11 mouse cellular contexts compared by ENCODE assay signal in the genomic region with DNA sequence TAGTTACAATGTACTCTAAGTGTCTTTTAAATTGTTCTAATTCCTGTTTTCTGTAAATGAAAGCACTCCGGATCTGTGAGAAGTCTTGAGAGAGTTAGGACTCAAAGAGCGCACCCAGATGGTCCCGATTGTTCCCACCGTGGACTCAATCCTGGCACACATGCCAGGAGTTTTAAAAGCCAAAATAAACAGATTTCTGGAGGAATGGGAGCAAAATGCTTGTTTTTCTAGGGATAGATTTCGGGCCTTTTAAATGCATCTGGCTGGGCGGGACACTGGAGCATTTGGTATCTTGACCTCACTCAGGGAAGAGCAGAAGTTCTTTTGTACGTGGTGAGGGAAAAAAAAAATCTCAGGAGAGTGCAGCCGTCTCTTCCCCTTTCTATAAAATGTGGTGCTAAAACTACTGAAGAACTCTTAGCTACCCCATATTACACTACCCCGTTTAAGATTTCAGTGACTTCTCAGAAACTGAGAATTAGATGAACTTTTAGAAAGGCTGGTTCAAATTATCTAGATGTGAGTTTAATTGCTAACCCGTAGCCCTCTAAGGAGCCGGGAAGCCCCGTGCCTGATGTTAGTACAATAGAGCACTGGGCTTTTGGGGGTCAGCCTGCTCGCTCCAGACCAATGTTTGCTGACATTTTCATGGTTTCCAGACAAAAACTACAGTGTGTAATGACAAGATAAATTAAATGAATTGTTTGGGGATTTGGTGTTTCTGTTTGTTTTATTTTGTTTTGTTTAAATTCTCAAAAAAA.
DNase-seq lines count a peak whose midpoint lies in the region; ATAC-seq and TF ChIP-seq lines count a peak whose summit lies in the region.
"Had no signal": no experiment of that assay in that cellular context is flagged by ENCODE, and none has a peak within 500 bp of the region (broad histone marks: within the 10 kb centered on the region; RNA-seq: fewer than 3 reads in every experiment).

No protein-coding gene starts in this region.

- peaks cover 13% of the 10 kb centered on the region for H3K36me3 ChIP-seq in heart, embryonic 11.5 days (ENCODE audit: control insufficient read depth, insufficient read depth, low read length)
- peaks cover 8% of the 10 kb centered on the region; the same call in 1 of the 2 replicates for H3K36me3 ChIP-seq in midbrain, embryonic 11.5 days (ENCODE audit: control insufficient read depth, insufficient read depth, low read length)
- H3K36me3 ChIP-seq in midbrain, embryonic 16.5 days (ENCODE audit: control insufficient read depth, insufficient read depth, low read length) = no peaks in the 10 kb centered on the region
- 0 out of 2 replicates have a peak, but pooled peaks cover 3% of the 10 kb centered on the region for H3K36me3 ChIP-seq in forebrain, postnatal 0 days (ENCODE audit: insufficient read depth)
- peaks cover 25% of the 10 kb centered on the region for H3K36me3 ChIP-seq in neural tube, embryonic 12.5 days

- no peak for ATAC-seq in heart, embryonic 11.5 days (replicated peaks; ENCODE audit: insufficient number of reproducible peaks, low FRiP score, low TSS enrichment)
- ATAC-seq in midbrain, embryonic 11.5 days (ENCODE audit: low FRiP score) = 0 out of 2 replicates have a peak, but pooled peaks have one; percentile 50
- ATAC-seq in midbrain, embryonic 16.5 days = no peak
- ATAC-seq in forebrain, postnatal 0 days = no peak
- no peak for ATAC-seq in neural tube, embryonic 12.5 days (ENCODE audit: low FRiP score, low read depth)
- ATAC-seq in frontal cortex, adult (ENCODE audit: low TSS enrichment) = no peak
- ATAC-seq: inflammation-experienced regulatory T-cells, adult 6 months had no signal

- H3K9ac ChIP-seq in heart, embryonic 11.5 days (ENCODE audit: low read depth, low read length) = peak overlapping the region; percentile 52; the same call in 1 of the 2 replicates
- peak overlapping the region; percentile 14 for H3K9ac ChIP-seq in midbrain, embryonic 11.5 days (ENCODE audit: low read length)
- H3K9ac ChIP-seq in midbrain, embryonic 16.5 days (ENCODE audit: low read depth, low read length) = no peak overlapping the region
- H3K9ac ChIP-seq in forebrain, postnatal 0 days = no peak overlapping the region
- H3K9ac ChIP-seq in neural tube, embryonic 12.5 days = no peak overlapping the region

- peak overlapping the region; percentile 14 for H3K4me3 ChIP-seq in heart, embryonic 11.5 days (ENCODE audit: low read depth, low read length)
- H3K4me3 ChIP-seq in midbrain, embryonic 11.5 days (ENCODE audit: low read depth, low read length) = peak overlapping the region; percentile 9; the same call in 1 of the 2 replicates
- no peak overlapping the region for H3K4me3 ChIP-seq in midbrain, embryonic 16.5 days (ENCODE audit: low read depth, low read length)
- no peak overlapping the region for H3K4me3 ChIP-seq in forebrain, postnatal 0 days (ENCODE audit: low read depth, low read length)
- H3K4me3 ChIP-seq in neural tube, embryonic 12.5 days = no peak overlapping the region

- 14% methylated on average over 13 of the region's 13 CpGs for WGBS in heart, embryonic 11.5 days (ENCODE audit: insufficient replicate concordance)
- under 1% methylated on average over 13 of the region's 13 CpGs for WGBS in midbrain, embryonic 11.5 days
- WGBS in midbrain, embryonic 16.5 days = 16% methylated on average over 13 of the region's 13 CpGs
- 22% methylated on average over 13 of the region's 13 CpGs for WGBS in forebrain, postnatal 0 days
- 6% methylated on average over 13 of the region's 13 CpGs for WGBS in neural tube, embryonic 12.5 days

- DNase-seq in heart, adult 8-10 months (ENCODE audit: low spot score) = no peak
- peak; percentile 94 for DNase-seq in midbrain, embryonic 11.5 days (ENCODE audit: low spot score, missing footprints)
- peak; percentile 13 for DNase-seq in forebrain, postnatal 0 days
- no peak for DNase-seq in adipocyte (ENCODE audit: low spot score)
- DNase-seq: layer of hippocampus, adult 9-11 months; thymus, adult 2 months had no signal

- H3K4me2 ChIP-seq in heart, embryonic 11.5 days = peak overlapping the region; percentile 54
- H3K4me2 ChIP-seq in midbrain, embryonic 11.5 days = peak overlapping the region; percentile 30
- H3K4me2 ChIP-seq in midbrain, embryonic 16.5 days (ENCODE audit: low read length) = no peak overlapping the region
- no peak overlapping the region for H3K4me2 ChIP-seq in forebrain, postnatal 0 days (ENCODE audit: low read depth)
- H3K4me2 ChIP-seq in neural tube, embryonic 12.5 days (replicated peaks) = peak overlapping the region; percentile 38

- H3K4me1 ChIP-seq in heart, embryonic 11.5 days (ENCODE audit: control insufficient read depth, insufficient read depth, low read length) = peaks cover 15% of the 10 kb centered on the region
- H3K4me1 ChIP-seq in midbrain, embryonic 11.5 days (ENCODE audit: control insufficient read depth, insufficient read depth, low read length) = peaks cover 17% of the 10 kb centered on the region
- peaks cover 3% of the 10 kb centered on the region for H3K4me1 ChIP-seq in midbrain, embryonic 16.5 days (ENCODE audit: control insufficient read depth, insufficient read depth, low read length)
- no peaks in the 10 kb centered on the region for H3K4me1 ChIP-seq in forebrain, postnatal 0 days (ENCODE audit: insufficient read depth)
- H3K4me1 ChIP-seq in neural tube, embryonic 12.5 days = peaks cover 13% of the 10 kb centered on the region

- no peak overlapping the region; the same call in 1 of the 2 replicates for H3K27ac ChIP-seq in heart, embryonic 11.5 days (ENCODE audit: low read depth, low read length)
- H3K27ac ChIP-seq in midbrain, embryonic 11.5 days (ENCODE audit: low read depth, low read length) = peak overlapping the region; percentile 4; the same call in 1 of the 2 replicates
- no peak overlapping the region for H3K27ac ChIP-seq in midbrain, embryonic 16.5 days (ENCODE audit: low read length)
- H3K27ac ChIP-seq in forebrain, postnatal 0 days (ENCODE audit: low read depth, low read length) = no peak overlapping the region
- no peak overlapping the region for H3K27ac ChIP-seq in neural tube, embryonic 12.5 days

- TF ChIP-seq CTCF in forebrain, postnatal 0 days (IDR thresholded peaks at IDR 0.05; ENCODE audit: low read depth) = no peak

- H3K9me3 ChIP-seq in heart, embryonic 11.5 days (replicated peaks; ENCODE audit: control insufficient read depth, low read length) = no peaks in the 10 kb centered on the region
- no peaks in the 10 kb centered on the region for H3K9me3 ChIP-seq in midbrain, embryonic 11.5 days (ENCODE audit: control insufficient read depth, low read length)
- no peaks in the 10 kb centered on the region for H3K9me3 ChIP-seq in midbrain, embryonic 16.5 days (replicated peaks; ENCODE audit: control insufficient read depth, low read length, poor library complexity, severe bottlenecking)
- no peaks in the 10 kb centered on the region for H3K9me3 ChIP-seq in forebrain, postnatal 0 days (ENCODE audit: low read length)
- no peaks in the 10 kb centered on the region for H3K9me3 ChIP-seq in neural tube, embryonic 12.5 days

- H3K27me3 ChIP-seq in heart, embryonic 11.5 days (ENCODE audit: control insufficient read depth, insufficient read depth, low read length) = no peaks in the 10 kb centered on the region
- H3K27me3 ChIP-seq in midbrain, embryonic 11.5 days (ENCODE audit: control insufficient read depth, insufficient read depth, low read length) = no peaks in the 10 kb centered on the region
- H3K27me3 ChIP-seq in midbrain, embryonic 16.5 days (ENCODE audit: control insufficient read depth, insufficient read depth, low read depth, low read length) = no peaks in the 10 kb centered on the region
- H3K27me3 ChIP-seq in forebrain, postnatal 0 days (ENCODE audit: insufficient read depth, low read length) = no peaks in the 10 kb centered on the region
- no peaks in the 10 kb centered on the region for H3K27me3 ChIP-seq in neural tube, embryonic 12.5 days (replicated peaks)

Comparison
In these comparisons a context has a peak if more than half of its experiments do, and no peak if none do; other contexts are left out.
1. H3K4me2 ChIP-seq: peak in heart, embryonic 11.5 days (single experiment), midbrain, embryonic 11.5 days (single experiment) and neural tube, embryonic 12.5 days (single experiment); none in midbrain, embryonic 16.5 days (single experiment) and forebrain, postnatal 0 days (single experiment).
2. H3K4me3 ChIP-seq: peak in heart, embryonic 11.5 days (single experiment) and midbrain, embryonic 11.5 days (single experiment); none in midbrain, embryonic 16.5 days (single experiment), forebrain, postnatal 0 days (single experiment) and neural tube, embryonic 12.5 days (single experiment).
3. H3K9ac ChIP-seq: peak in heart, embryonic 11.5 days (single experiment) and midbrain, embryonic 11.5 days (single experiment); none in midbrain, embryonic 16.5 days (single experiment), forebrain, postnatal 0 days (single experiment) and neural tube, embryonic 12.5 days (single experiment).
4. DNase-seq: peak in midbrain, embryonic 11.5 days (single experiment) and forebrain, postnatal 0 days (single experiment); none in heart, adult 8-10 months (single experiment) and adipocyte (single experiment).